Mouse (Mus musculus) liver, adult 2 months (tissue): Measurements from ENCODE around the gene Kcng3.

Source experiments
- CTCF ChIP-seq: fragments of 200-500 bp; IDR thresholded peaks from 2 replicates; pipeline ENCODE4 v1.5.1; 2011; ENCODE audit warnings: low read depth, low read length, control low read depth
- POLR2A ChIP-seq: fragments of 200-500 bp; IDR thresholded peaks from 2 replicates; pipeline ENCODE4 v1.6.1; 2011; ENCODE audit warnings: low read length, control low read depth; ENCODE audit not compliant: insufficient read depth; ENCODE audit errors: extremely low read depth

DNA sequence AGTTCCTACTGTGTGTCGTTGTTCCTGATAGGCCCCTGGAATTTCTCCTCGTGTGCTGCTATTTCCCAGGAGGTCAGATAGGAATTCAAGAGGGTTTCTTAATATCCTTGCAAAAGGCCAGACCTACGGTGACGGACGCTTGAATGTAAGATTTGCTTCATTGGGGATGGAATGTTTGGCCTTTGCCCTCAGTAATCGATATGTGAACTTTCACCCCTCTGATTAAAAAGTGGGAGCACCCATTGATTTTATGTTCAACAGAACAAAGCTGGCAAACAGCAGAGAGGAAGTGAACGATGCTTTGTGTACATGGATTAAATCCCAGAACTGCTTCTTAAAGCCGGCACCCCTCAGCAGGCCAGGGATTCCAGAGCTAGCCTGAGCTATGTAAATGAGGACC is 64.3 kb downstream of the Kcng3 start:
- TF ChIP-seq CTCF = no peak
- TF ChIP-seq POLR2A = no peak
